Mouse (Mus musculus) CH12.LX (cell line): Measurements from ENCODE around the gene Hdac9. TPM values are rescaled to one million over a fixed set of nuclear protein-coding genes. Genes with fewer than 3 reads are reported as not detected.

Experiments
- polyA plus RNA-seq: library from polyadenylated mRNA; unstranded; fragments of >175 nt; gene quantifications from 2 replicates; pipeline ENCODE4 v1.2.1, GENCODE M21; 2012; ENCODE audit warnings: low read depth; ENCODE audit not compliant: insufficient read length
- total RNA-seq, 2 experiments: library from RNA; depleted of rRNA; stranded (reverse); fragments of 300-350 nt in 1 of 2; fragments of >200 nt in 1 of 2; gene quantifications; 2 replicates each; pipeline ENCODE4 v1.2.3; 2012 to 2014

The Hdac9 gene
- total and polyA plus RNA-seq, 3 experiments = 0.04 to 0.38 (median 0.17) TPM

Other genes with a start within 250 kb of the Hdac9 start
- not detected in 2 replicates for gene Prps1l1, start 67.7 kb upstream of the Hdac9 start, total RNA-seq (2012; rRNA removed)
- gene Prps1l1, start 67.7 kb upstream of the Hdac9 start, total RNA-seq (2014; rRNA removed) = not detected in 2 replicates
- gene Prps1l1, start 67.7 kb upstream of the Hdac9 start, polyA plus RNA-seq = not detected in 2 replicates
- gene Snx13, start 130.1 kb upstream of the Hdac9 start, total RNA-seq (2012; rRNA removed) = 7.0 and 7.6 TPM in 2 replicates
- gene Snx13, start 130.1 kb upstream of the Hdac9 start, total RNA-seq (2014; rRNA removed) = 11.2 and 12.2 TPM in 2 replicates
- gene Snx13, start 130.1 kb upstream of the Hdac9 start, polyA plus RNA-seq = 11.4 and 13.5 TPM in 2 replicates